Mouse (Mus musculus) MEL-GATA-1-ER (cell line): ENCODE data around the gene Rtp1.

ENCODE experiments used
- DNase-seq: peaks from one replicate; pipeline ENCODE4 v3.0.0-alpha.2; 2012; ENCODE audit warnings: low read depth; ENCODE audit errors: extremely low read depth

Gene Rtp1

GRCm38 (mm10) chr16:23454376-23454775 is 25.4 kb downstream of the Rtp1 start:
- DNase-seq, result no peak

- DNase-seq, result no peak
These were observed 27.6 kb downstream of the Rtp1 start for GRCm38 (mm10) chr16:23456534-23456933.

- no peak for DNase-seq
These were observed 28.4 kb downstream of the Rtp1 start for GRCm38 (mm10) chr16:23457338-23457737.

- no peak for DNase-seq
These were observed 30.1 kb downstream of the Rtp1 start for GRCm38 (mm10) chr16:23458906-23459588.

- DNase-seq, result no peak
These were observed 34.9 kb downstream of the Rtp1 start for GRCm38 (mm10) chr16:23463671-23464347.

GRCm38 (mm10) chr16:23471551-23471950 is 42.6 kb downstream of the Rtp1 start:
- DNase-seq, result no peak

- no peak for DNase-seq
These were observed 43.1 kb downstream of the Rtp1 start for GRCm38 (mm10) chr16:23472046-23472445.

- DNase-seq, result no peak
These were observed 46.7 kb downstream of the Rtp1 start for GRCm38 (mm10) chr16:23475651-23476050.

GRCm38 (mm10) chr16:23476598-23476997 is 47.7 kb downstream of the Rtp1 start:
- DNase-seq, result no peak

- no peak for DNase-seq
These were observed 51.1 kb downstream of the Rtp1 start for GRCm38 (mm10) chr16:23479872-23480603.

GRCm38 (mm10) chr16:23482218-23482617 is 53.3 kb downstream of the Rtp1 start:
- no peak for DNase-seq

GRCm38 (mm10) chr16:23482846-23483245 is 53.9 kb downstream of the Rtp1 start:
- no peak for DNase-seq

- DNase-seq, result no peak
These were observed 54.4 kb downstream of the Rtp1 start for GRCm38 (mm10) chr16:23483292-23483691.
